Mouse (Mus musculus): Measurements from ENCODE around the gene Olfr1428. TPM values are rescaled to one million over a fixed set of nuclear protein-coding genes. Genes with fewer than 3 reads are reported as not detected.
"Not testable (repeated sequence)": the region's sequence is repeated elsewhere in the genome, so short reads cannot be mapped to it uniquely, and the experiment has no call there.

Olfr1428 gene
- polyA plus RNA-seq, 1 experiment from 2014 or later = not detected

GRCm38 (mm10) chr19:12104541-12104940 lies 11.2 kb downstream of the Olfr1428 start:
- H3K9ac ChIP-seq (replicated peaks; ENCODE audit: low read depth) = no peak overlapping the region
- no peaks in the 10 kb centered on the region for H3K27me3 ChIP-seq (replicated peaks; ENCODE audit: insufficient read depth, low read length)
- DNase-seq (ENCODE audit: low spot score) (no peak), ATAC-seq (no peak)
- TF ChIP-seq CTCF (IDR thresholded peaks at IDR 0.05) (no peak), EP300 (IDR thresholded peaks at IDR 0.05) (no peak)
- H3K4me3 ChIP-seq (ENCODE audit: low read depth, low read length) = no peak overlapping the region
- no peak overlapping the region for H3K27ac ChIP-seq (ENCODE audit: low read length)
- no peaks in the 10 kb centered on the region for H3K9me3 ChIP-seq (ENCODE audit: low read length)
- no peak overlapping the region for H3K4me2 ChIP-seq (replicated peaks; ENCODE audit: low read depth, low read length)
- H3K36me3 ChIP-seq (ENCODE audit: insufficient read depth, low read length) = no peaks in the 10 kb centered on the region
- no peaks in the 10 kb centered on the region for H3K4me1 ChIP-seq (ENCODE audit: insufficient read depth, low read depth, low read length)
- 58% methylated on average over 1 of the region's 1 CpGs for WGBS

- ATAC-seq = no peak
Measured at GRCm38 (mm10) chr19:12103234-12103633, 12.5 kb downstream of the Olfr1428 start, which contains the start of gene Olfr1427. Gene Olfr1427 (minus strand): TSS chr19:12103334.

GRCm38 (mm10) chr19:12091913-12092312 lies 23.8 kb downstream of the Olfr1428 start, which contains the start of gene Olfr1426:
Gene Olfr1426 (minus strand): TSS chr19:12092013.
- Histone ChIP-seq H3K9me3 (ENCODE audit: low read length) (no peaks in the 10 kb centered on the region), H3K27ac (ENCODE audit: low read length) (no peak within 1 kb of the TSS), H3K4me2 (replicated peaks; ENCODE audit: low read depth, low read length) (no peak within 1 kb of the TSS), H3K36me3 (ENCODE audit: insufficient read depth, low read length) (no peaks in the 10 kb centered on the region), H3K4me1 (ENCODE audit: insufficient read depth, low read depth, low read length) (no peaks in the 10 kb centered on the region), H3K27me3 (replicated peaks; ENCODE audit: insufficient read depth, low read length) (no peaks in the 10 kb centered on the region), H3K4me3 (ENCODE audit: low read depth, low read length) (no peak within 1 kb of the TSS), H3K9ac (replicated peaks; ENCODE audit: low read depth) (no peak within 1 kb of the TSS)
- 73% methylated on average over 1 of the region's 1 CpGs for WGBS
- DNase-seq (ENCODE audit: low spot score) = no peak
- no peak for TF ChIP-seq CTCF (IDR thresholded peaks at IDR 0.05)
- TF ChIP-seq EP300 (IDR thresholded peaks at IDR 0.05) = no peak
- ATAC-seq = no peak

More at GRCm38 (mm10) chr19:12103234-12103633, 12.5 kb downstream of the Olfr1428 start, which contains the start of gene Olfr1427:
- Histone ChIP-seq H3K9me3 (ENCODE audit: low read length) (no peaks in the 10 kb centered on the region), H3K9ac (replicated peaks; ENCODE audit: low read depth) (no peak within 1 kb of the TSS), H3K4me3 (ENCODE audit: low read depth, low read length) (no peak within 1 kb of the TSS), H3K27ac (ENCODE audit: low read length) (no peak within 1 kb of the TSS), H3K36me3 (ENCODE audit: insufficient read depth, low read length) (no peaks in the 10 kb centered on the region), H3K4me2 (replicated peaks; ENCODE audit: low read depth, low read length) (no peak within 1 kb of the TSS), H3K4me1 (ENCODE audit: insufficient read depth, low read depth, low read length) (no peaks in the 10 kb centered on the region), H3K27me3 (replicated peaks; ENCODE audit: insufficient read depth, low read length) (no peaks in the 10 kb centered on the region)
- WGBS = 95% methylated on average over 2 of the region's 2 CpGs
- TF ChIP-seq EP300 (IDR thresholded peaks at IDR 0.05) = no peak
- no peak for TF ChIP-seq CTCF (IDR thresholded peaks at IDR 0.05)
- no peak for DNase-seq (ENCODE audit: low spot score)

GRCm38 (mm10) chr19:12077631-12078030 lies 38.1 kb downstream of the Olfr1428 start, which contains the start of gene Olfr1425:
Gene Olfr1425 (minus strand): TSS chr19:12077731.
- not testable (repeated sequence) for H3K4me2 ChIP-seq (replicated peaks; ENCODE audit: low read depth, low read length); H3K27ac ChIP-seq (ENCODE audit: low read length); ATAC-seq; H3K9ac ChIP-seq (replicated peaks; ENCODE audit: low read depth); H3K27me3 ChIP-seq (replicated peaks; ENCODE audit: insufficient read depth, low read length); H3K9me3 ChIP-seq (ENCODE audit: low read length); H3K36me3 ChIP-seq (ENCODE audit: insufficient read depth, low read length); H3K4me1 ChIP-seq (ENCODE audit: insufficient read depth, low read depth, low read length); DNase-seq (ENCODE audit: low spot score); H3K4me3 ChIP-seq (ENCODE audit: low read depth, low read length)
- WGBS = 83% methylated on average over 4 of the region's 4 CpGs

- H3K27ac ChIP-seq (ENCODE audit: low read length); H3K4me3 ChIP-seq (ENCODE audit: low read depth, low read length); H3K9ac ChIP-seq (replicated peaks; ENCODE audit: low read depth); H3K4me1 ChIP-seq (ENCODE audit: insufficient read depth, low read depth, low read length); DNase-seq (ENCODE audit: low spot score); H3K36me3 ChIP-seq (ENCODE audit: insufficient read depth, low read length); H3K4me2 ChIP-seq (replicated peaks; ENCODE audit: low read depth, low read length); H3K27me3 ChIP-seq (replicated peaks; ENCODE audit: insufficient read depth, low read length); H3K9me3 ChIP-seq (ENCODE audit: low read length); ATAC-seq: not testable (repeated sequence)
- 78% methylated on average over 1 of the region's 1 CpGs for WGBS
Measured at GRCm38 (mm10) chr19:12069546-12069945, 46.2 kb downstream of the Olfr1428 start.

- not testable (repeated sequence) for H3K4me3 ChIP-seq (ENCODE audit: low read depth, low read length); DNase-seq (ENCODE audit: low spot score); H3K4me1 ChIP-seq (ENCODE audit: insufficient read depth, low read depth, low read length); ATAC-seq; H3K9me3 ChIP-seq (ENCODE audit: low read length); H3K9ac ChIP-seq (replicated peaks; ENCODE audit: low read depth); H3K27me3 ChIP-seq (replicated peaks; ENCODE audit: insufficient read depth, low read length); H3K4me2 ChIP-seq (replicated peaks; ENCODE audit: low read depth, low read length); H3K27ac ChIP-seq (ENCODE audit: low read length); H3K36me3 ChIP-seq (ENCODE audit: insufficient read depth, low read length)
- WGBS = 71% methylated on average over 1 of the region's 1 CpGs
Measured at GRCm38 (mm10) chr19:12067806-12068205, 47.9 kb downstream of the Olfr1428 start.

- not testable (repeated sequence) for H3K4me2 ChIP-seq (replicated peaks; ENCODE audit: low read depth, low read length); DNase-seq (ENCODE audit: low spot score); H3K36me3 ChIP-seq (ENCODE audit: insufficient read depth, low read length); H3K4me1 ChIP-seq (ENCODE audit: insufficient read depth, low read depth, low read length); ATAC-seq; H3K4me3 ChIP-seq (ENCODE audit: low read depth, low read length); H3K27me3 ChIP-seq (replicated peaks; ENCODE audit: insufficient read depth, low read length); H3K27ac ChIP-seq (ENCODE audit: low read length); H3K9ac ChIP-seq (replicated peaks; ENCODE audit: low read depth); H3K9me3 ChIP-seq (ENCODE audit: low read length)
- 68% methylated on average over 1 of the region's 1 CpGs for WGBS
Measured at GRCm38 (mm10) chr19:12062582-12062981, 53.1 kb downstream of the Olfr1428 start, which contains the start of gene Olfr1424. Gene Olfr1424 (minus strand): TSS chr19:12062682.

Other genes with a start within 250 kb of the Olfr1428 start
- not detected in 2 replicates for gene Olfr1419, start 240.8 kb downstream of the Olfr1428 start, polyA plus RNA-seq (2015; fragmentation: Nextera tagmentation; extraction: Ambion mirVana)
- gene Olfr1420, start 229.3 kb downstream of the Olfr1428 start, polyA plus RNA-seq (2015; fragmentation: Nextera tagmentation; extraction: Ambion mirVana) = 0.12 and 0.15 TPM in 2 replicates
- 9.2 and 9.4 TPM in 2 replicates for gene Patl1, start 203.5 kb downstream of the Olfr1428 start, polyA plus RNA-seq (2015; fragmentation: Nextera tagmentation; extraction: Ambion mirVana)
- 4.6 and 5.2 TPM in 2 replicates for gene Osbp, start 150.0 kb downstream of the Olfr1428 start, polyA plus RNA-seq (2015; fragmentation: Nextera tagmentation; extraction: Ambion mirVana)
- gene Olfr1423, start 74.6 kb downstream of the Olfr1428 start, polyA plus RNA-seq (2015; fragmentation: Nextera tagmentation; extraction: Ambion mirVana) = not detected in 2 replicates
- not detected in 2 replicates for gene Olfr1424, start 53.2 kb downstream of the Olfr1428 start, polyA plus RNA-seq (2015; fragmentation: Nextera tagmentation; extraction: Ambion mirVana)
- not detected in 2 replicates for gene Olfr1425, start 38.2 kb downstream of the Olfr1428 start, polyA plus RNA-seq (2015; fragmentation: Nextera tagmentation; extraction: Ambion mirVana)
- not detected in 2 replicates for gene Olfr1426, start 23.9 kb downstream of the Olfr1428 start, polyA plus RNA-seq (2015; fragmentation: Nextera tagmentation; extraction: Ambion mirVana)
- not detected in 2 replicates for gene Olfr1427, start 12.6 kb downstream of the Olfr1428 start, polyA plus RNA-seq (2015; fragmentation: Nextera tagmentation; extraction: Ambion mirVana)
- gene Olfr76, start 7.3 kb upstream of the Olfr1428 start, polyA plus RNA-seq (2015; fragmentation: Nextera tagmentation; extraction: Ambion mirVana) = not detected in 2 replicates
- not detected in 2 replicates for gene Olfr1555-ps1, start 54.2 kb upstream of the Olfr1428 start, polyA plus RNA-seq (2015; fragmentation: Nextera tagmentation; extraction: Ambion mirVana)
- gene Olfr1431, start 84.7 kb upstream of the Olfr1428 start, polyA plus RNA-seq (2015; fragmentation: Nextera tagmentation; extraction: Ambion mirVana) = not detected in 2 replicates
- gene Olfr1432, start 116.7 kb upstream of the Olfr1428 start, polyA plus RNA-seq (2015; fragmentation: Nextera tagmentation; extraction: Ambion mirVana) = not detected in 2 replicates
- gene Olfr262, start 125.8 kb upstream of the Olfr1428 start, polyA plus RNA-seq (2015; fragmentation: Nextera tagmentation; extraction: Ambion mirVana) = not detected in 2 replicates
- not detected in 2 replicates for gene Olfr235, start 145.1 kb upstream of the Olfr1428 start, polyA plus RNA-seq (2015; fragmentation: Nextera tagmentation; extraction: Ambion mirVana)
- gene Olfr1434, start 164.0 kb upstream of the Olfr1428 start, polyA plus RNA-seq (2015; fragmentation: Nextera tagmentation; extraction: Ambion mirVana) = not detected in 2 replicates
- gene Olfr1436, start 183.2 kb upstream of the Olfr1428 start, polyA plus RNA-seq (2015; fragmentation: Nextera tagmentation; extraction: Ambion mirVana) = not detected in 2 replicates
- not detected in 2 replicates for gene Olfr1437, start 209.2 kb upstream of the Olfr1428 start, polyA plus RNA-seq (2015; fragmentation: Nextera tagmentation; extraction: Ambion mirVana)
- not detected in 2 replicates for gene Olfr1438-ps1, start 220.0 kb upstream of the Olfr1428 start, polyA plus RNA-seq (2015; fragmentation: Nextera tagmentation; extraction: Ambion mirVana)